Mouse (Mus musculus) megakaryocyte, embryonic 14.5 days (primary cell): Measurements from ENCODE around the gene Pik3ap1.

Experiments used
- FLI1 ChIP-seq: IDR thresholded peaks from 2 replicates; pipeline ENCODE4 v1.6.1; 2012; ENCODE audit warnings: low read length, inconsistent platforms, mixed read lengths
- GATA1 ChIP-seq: IDR thresholded peaks from 3 replicates; pipeline ENCODE4 v1.6.1; 2012; ENCODE audit warnings: mixed read lengths, low read length, inconsistent platforms, borderline replicate concordance

GRCm38 (mm10) chr19:41371373-41371772 is 13.5 kb downstream of the Pik3ap1 start:
- TF ChIP-seq GATA1 (no peak), FLI1 (no peak)
